Mouse (Mus musculus) olfactory bulb, adult 2 months (tissue): ENCODE results near the gene Calhm3. TPM values are rescaled to one million over a fixed set of nuclear protein-coding genes. Genes with fewer than 3 reads are reported as not detected.
"Not testable (repeated sequence)": the region's sequence is repeated elsewhere in the genome, so short reads cannot be mapped to it uniquely, and the experiment has no call there.

Source experiments
- H3K27ac ChIP-seq: fragments of 200-500 bp; 2 replicates; pipeline ENCODE4 v1.5.1; 2012; ENCODE audit warnings: low read depth, low read length; ENCODE audit not compliant: insufficient read depth
- H3K4me1 ChIP-seq: fragments of 200-500 bp; 2 replicates; pipeline ENCODE4 v1.6.1; 2012; ENCODE audit warnings: low read length; ENCODE audit not compliant: control insufficient read depth, insufficient read depth
- H3K4me3 ChIP-seq: fragments of 200-500 bp; 2 replicates; pipeline ENCODE4 v1.5.1; 2012; ENCODE audit warnings: mild to moderate bottlenecking, low read depth, low read length, moderate library complexity; ENCODE audit not compliant: insufficient read depth
- CTCF ChIP-seq: fragments of 200-500 bp; IDR thresholded peaks from 2 replicates; pipeline ENCODE4 v1.5.1; 2012; ENCODE audit warnings: low read depth, mild to moderate bottlenecking, low read length, moderate library complexity; ENCODE audit not compliant: insufficient read depth
- POLR2A ChIP-seq: fragments of 200-500 bp; IDR thresholded peaks from 2 replicates; pipeline ENCODE4 v1.6.1; 2012; ENCODE audit warnings: mild to moderate bottlenecking, low read depth, low read length, moderate library complexity; ENCODE audit not compliant: insufficient read depth
- WGBS: fragments of 180-500 bp; shearing (Covaris S2); methylation state at CpG from one replicate; pipeline ENCODE4 v1.1.7; 2018; 5-methylcytosine and 5-hydroxymethylcytosine counted together
- polyA plus RNA-seq: library from polyadenylated mRNA; stranded (reverse); fragments of >200 nt; gene quantifications from 2 replicates; pipeline ENCODE4 v1.2.4, GENCODE M21; 2012; ENCODE audit warnings: low replicate concordance; ENCODE audit not compliant: missing spikeins, insufficient read depth, insufficient read length

Gene Calhm3
- polyA plus RNA-seq, 1 experiment: not detected

- WGBS: 65% methylated on average over 12 of the region's 12 CpGs
- peak overlapping the region; percentile 22; the same call in 1 of the 2 replicates for H3K4me3 ChIP-seq
- peaks cover 12% of the 10 kb centered on the region; the same call in 1 of the 2 replicates for H3K4me1 ChIP-seq
- H3K27ac ChIP-seq: no peak overlapping the region
- no peak for TF ChIP-seq POLR2A
- TF ChIP-seq CTCF: no peak
These were observed 5.5 kb downstream of the Calhm3 start for GRCm38 (mm10) chr19:47152062-47152369.

- WGBS: 17% methylated on average over 32 of the region's 32 CpGs
- no peak for TF ChIP-seq POLR2A
- TF ChIP-seq CTCF: peak; percentile 13; the same call in 1 of the 2 replicates
- no peak overlapping the region for H3K27ac ChIP-seq
These were observed 6.1 kb downstream of the Calhm3 start for GRCm38 (mm10) chr19:47151332-47152061.

GRCm38 (mm10) chr19:47149854-47150253 is 7.7 kb downstream of the Calhm3 start:
- H3K4me1 ChIP-seq: peaks cover 12% of the 10 kb centered on the region; the same call in 1 of the 2 replicates
- 73% methylated on average over 4 of the region's 4 CpGs for WGBS
- no peak overlapping the region for H3K4me3 ChIP-seq
- TF ChIP-seq POLR2A (no peak), CTCF (no peak)
- no peak overlapping the region for H3K27ac ChIP-seq

More at GRCm38 (mm10) chr19:47151332-47152061, 6.1 kb downstream of the Calhm3 start:
- H3K4me1 ChIP-seq: peaks cover 12% of the 10 kb centered on the region; the same call in 1 of the 2 replicates
- peak overlapping the region; percentile 22 for H3K4me3 ChIP-seq

GRCm38 (mm10) chr19:47148267-47148847 is 9.2 kb downstream of the Calhm3 start:
- 66% methylated on average over 5 of the region's 5 CpGs for WGBS
- TF ChIP-seq POLR2A: no peak
- no peak for TF ChIP-seq CTCF
- Histone ChIP-seq H3K4me1 (peaks cover 12% of the 10 kb centered on the region; the same call in 1 of the 2 replicates), H3K27ac (no peak overlapping the region), H3K4me3 (no peak overlapping the region)

GRCm38 (mm10) chr19:47144154-47144553 is 13.4 kb downstream of the Calhm3 start, which contains the start of gene Calhm1:
Calhm1 (minus strand) TSS chr19:47144254.
- 94% methylated on average over 6 of the region's 6 CpGs for WGBS
- TF ChIP-seq POLR2A: no peak
- no peak for TF ChIP-seq CTCF
- Histone ChIP-seq H3K4me1 (peaks cover 10% of the 10 kb centered on the region), H3K27ac (no peak within 1 kb of the TSS), H3K4me3 (no peak within 1 kb of the TSS)

GRCm38 (mm10) chr19:47142438-47142837 is 15.1 kb downstream of the Calhm3 start:
- WGBS: 84% methylated on average over 6 of the region's 6 CpGs
- TF ChIP-seq POLR2A (no peak), CTCF (no peak)
- Histone ChIP-seq H3K4me1 (peaks cover 22% of the 10 kb centered on the region), H3K4me3 (no peak overlapping the region), H3K27ac (no peak overlapping the region)

GRCm38 (mm10) chr19:47139611-47140010 is 18.0 kb downstream of the Calhm3 start:
- H3K4me1 ChIP-seq: peaks cover 41% of the 10 kb centered on the region
- 31% methylated on average over 7 of the region's 7 CpGs for WGBS
- H3K27ac ChIP-seq, H3K4me3 ChIP-seq: not testable (repeated sequence)

- peak within 1 kb of the TSS; percentile 43 for H3K27ac ChIP-seq
These were observed 19.7 kb downstream of the Calhm3 start, which contains the start of gene Calhm2 for GRCm38 (mm10) chr19:47137771-47138421. Calhm2 (minus strand) TSS chr19:47138294.

GRCm38 (mm10) chr19:47137051-47137581 is 20.4 kb downstream of the Calhm3 start:
- Histone ChIP-seq H3K27ac (peak overlapping the region; percentile 43; the same call in 1 of the 2 replicates), H3K4me3 (peak overlapping the region; percentile 55), H3K4me1 (peaks cover 41% of the 10 kb centered on the region)
- no peak for TF ChIP-seq POLR2A
- no peak for TF ChIP-seq CTCF
- 30% methylated on average over 6 of the region's 6 CpGs for WGBS

More at GRCm38 (mm10) chr19:47137771-47138421, 19.7 kb downstream of the Calhm3 start, which contains the start of gene Calhm2:
- WGBS: 8% methylated on average over 28 of the region's 28 CpGs
- TF ChIP-seq POLR2A (peak; percentile 33; the same call in 1 of the 2 replicates), CTCF (no peak)
- peaks cover 41% of the 10 kb centered on the region for H3K4me1 ChIP-seq
- H3K4me3 ChIP-seq: peak within 1 kb of the TSS; percentile 55
